Mouse (Mus musculus) cortical plate, adult 2 months (tissue): ENCODE results near the gene Gnb1.

Experiments used
- CTCF ChIP-seq: fragments of 200-500 bp; IDR thresholded peaks from 2 replicates; pipeline ENCODE4 v1.5.1; 2011; ENCODE audit warnings: mild to moderate bottlenecking, control low read depth, low read length; ENCODE audit not compliant: insufficient read depth; ENCODE audit errors: extremely low read depth
- POLR2A ChIP-seq: fragments of 200-500 bp; IDR thresholded peaks from 2 replicates; pipeline ENCODE4 v1.6.1; 2011; ENCODE audit warnings: mild to moderate bottlenecking, low read length, control low read depth; ENCODE audit not compliant: insufficient read depth; ENCODE audit errors: extremely low read depth

DNA sequence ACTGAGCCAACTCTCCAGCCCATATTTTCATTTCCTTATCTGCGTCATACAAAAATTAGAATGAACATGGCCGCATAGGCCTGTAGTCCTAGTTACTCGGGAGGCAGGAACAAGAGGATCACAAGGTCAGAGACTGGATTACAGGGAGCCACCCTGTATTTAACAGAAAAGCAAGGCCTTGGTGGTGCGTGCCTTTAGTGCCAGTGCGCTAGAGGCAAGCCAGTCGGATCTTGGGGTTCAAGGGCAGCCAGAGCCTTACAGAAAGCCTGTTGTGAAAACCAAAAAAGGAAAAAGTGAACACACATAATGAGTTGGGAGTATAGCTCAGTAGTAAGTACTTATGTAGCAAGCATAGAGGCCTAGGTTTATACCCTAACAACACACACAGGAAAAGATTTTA is 78.7 kb downstream of the Gnb1 start:
- TF ChIP-seq CTCF, result no peak
- TF ChIP-seq POLR2A, result no peak
